Mouse (Mus musculus): ENCODE measurements at regions not wholly inside any gene's neighbourhood (a gene's known extent, or its start where the extent isn't known, plus 50 kb on each side); places are given as distances from the start of the nearest gene placed in this dataset.

DNA sequence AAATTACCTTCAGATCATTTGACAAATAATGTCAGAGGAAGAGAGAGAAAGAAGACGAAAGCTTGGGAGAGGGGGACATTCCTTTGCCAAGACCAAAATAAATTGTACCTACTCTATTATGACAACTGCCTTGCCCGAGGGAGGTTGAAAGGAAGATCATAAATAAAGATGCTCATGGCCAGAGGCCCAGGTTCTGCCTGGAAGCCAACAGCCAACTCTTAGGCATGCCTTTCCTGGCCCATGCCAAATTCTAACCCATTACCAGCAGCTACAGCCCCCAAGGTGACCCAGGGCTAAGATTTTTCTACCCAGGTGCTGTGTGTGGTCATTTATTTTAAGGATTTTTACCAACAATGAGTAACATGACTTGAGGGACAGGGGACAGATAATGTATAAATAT lies 54.9 kb downstream of the Cbln1 start:
- DNase-seq: no peak

GRCm38 (mm10) chr8:87415051-87415630 lies 57.3 kb downstream of the Cbln1 start:
- no peak for DNase-seq

DNA sequence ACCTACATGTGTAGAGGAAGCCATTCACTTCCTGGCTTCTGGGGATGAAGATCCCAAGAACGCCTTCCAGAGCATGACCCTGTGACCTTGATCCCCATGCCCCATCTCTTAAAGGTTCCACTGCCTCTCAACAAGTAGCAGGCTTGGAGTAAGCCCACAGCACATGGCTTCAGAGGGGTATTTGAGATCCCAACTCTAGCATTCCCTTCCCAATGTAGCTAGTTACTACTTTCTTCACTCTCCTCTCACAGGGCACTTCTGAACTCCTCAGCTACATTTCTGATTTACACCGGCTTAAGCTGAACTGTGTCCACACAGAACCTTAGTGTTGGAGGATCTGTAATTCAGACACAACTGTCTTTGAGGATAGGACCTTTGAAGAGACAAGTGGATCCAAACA lies 83.4 kb downstream of the Cbln1 start:
- DNase-seq: no peak

DNA sequence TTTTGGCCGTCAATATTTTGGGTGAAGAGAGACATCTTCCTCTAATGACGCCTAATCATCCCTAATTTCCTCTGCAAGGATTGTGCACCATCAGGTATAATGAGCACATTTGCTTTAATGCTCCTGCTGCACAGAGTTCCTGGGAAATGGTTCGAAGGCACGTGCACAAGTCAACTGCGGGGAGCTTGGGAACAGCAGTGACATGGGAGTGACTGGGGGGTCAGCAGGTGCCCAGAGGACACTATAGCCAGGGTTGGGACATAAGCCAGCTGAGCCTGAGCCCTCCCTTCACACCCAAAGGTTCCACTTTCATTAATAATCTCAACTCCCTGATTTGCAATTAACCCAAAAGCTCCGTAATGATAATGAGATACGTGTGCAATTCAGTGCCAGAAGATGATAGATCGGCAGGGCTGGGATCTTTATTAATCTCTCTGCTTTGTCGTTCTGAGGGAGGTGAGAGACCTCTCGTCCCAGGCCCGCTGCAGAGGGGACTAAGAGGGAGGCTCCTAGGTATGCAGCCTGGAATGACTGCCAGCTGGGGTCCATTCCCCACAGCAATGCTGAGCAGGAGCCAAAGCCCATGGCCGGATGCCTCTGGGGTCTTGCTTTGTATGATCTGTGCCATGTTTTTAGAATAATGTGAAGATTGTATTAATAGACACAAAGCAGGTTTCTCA lies 88.7 kb downstream of the Cbln1 start:
- no peak for DNase-seq

- DNase-seq: no peak
Observed at GRCm38 (mm10) chr8:87382311-87382710, 90.1 kb downstream of the Cbln1 start.

GRCm38 (mm10) chr8:87380791-87381190 lies 91.6 kb downstream of the Cbln1 start:
- DNase-seq: no peak

- DNase-seq: no peak
Observed at GRCm38 (mm10) chr8:87379296-87379695, 93.1 kb downstream of the Cbln1 start.

- no peak for DNase-seq
Observed at GRCm38 (mm10) chr8:87374044-87374443, 98.4 kb downstream of the Cbln1 start.

GRCm38 (mm10) chr8:87373535-87373934 lies 98.9 kb downstream of the Cbln1 start:
- DNase-seq: no peak

DNA sequence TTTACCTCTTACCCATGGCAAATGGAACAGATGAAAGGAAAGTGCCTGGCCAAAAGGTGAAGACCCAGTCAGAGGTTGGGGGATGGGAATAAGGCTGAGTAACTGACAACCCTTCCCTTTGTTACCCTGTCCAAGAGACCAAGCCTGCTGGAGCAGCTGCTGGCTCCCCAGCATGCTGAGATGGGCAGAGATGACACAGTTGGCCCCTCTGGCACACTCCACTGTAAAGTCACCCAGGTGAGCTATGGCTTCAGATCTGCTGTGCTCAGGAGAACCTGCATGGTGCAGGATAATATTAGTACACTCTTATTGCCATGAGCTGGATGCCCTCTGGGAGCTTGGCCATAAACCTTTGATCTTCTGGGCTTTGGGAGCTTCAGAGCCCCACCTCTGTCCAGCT lies 100.3 kb downstream of the Cbln1 start:
- no peak for DNase-seq

DNA sequence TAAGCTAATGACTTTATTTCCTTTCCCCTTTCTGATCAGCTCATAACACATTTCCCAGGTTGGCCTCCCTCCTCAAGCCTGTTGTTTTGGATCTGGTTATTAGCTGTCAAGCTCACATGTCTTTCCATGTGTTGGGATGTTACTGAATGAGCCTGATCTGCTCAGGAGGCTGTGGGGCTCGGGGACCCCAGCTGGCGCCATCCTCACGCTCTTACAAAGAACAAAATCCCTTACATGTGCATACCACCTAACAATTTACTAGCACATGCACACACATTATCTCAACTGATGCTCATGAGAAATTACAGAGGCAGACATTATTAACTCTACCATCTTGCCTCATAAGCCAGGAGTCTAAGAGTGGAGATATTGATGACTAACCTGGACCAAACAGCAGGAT lies 102.2 kb downstream of the Cbln1 start:
- no peak for DNase-seq

DNA sequence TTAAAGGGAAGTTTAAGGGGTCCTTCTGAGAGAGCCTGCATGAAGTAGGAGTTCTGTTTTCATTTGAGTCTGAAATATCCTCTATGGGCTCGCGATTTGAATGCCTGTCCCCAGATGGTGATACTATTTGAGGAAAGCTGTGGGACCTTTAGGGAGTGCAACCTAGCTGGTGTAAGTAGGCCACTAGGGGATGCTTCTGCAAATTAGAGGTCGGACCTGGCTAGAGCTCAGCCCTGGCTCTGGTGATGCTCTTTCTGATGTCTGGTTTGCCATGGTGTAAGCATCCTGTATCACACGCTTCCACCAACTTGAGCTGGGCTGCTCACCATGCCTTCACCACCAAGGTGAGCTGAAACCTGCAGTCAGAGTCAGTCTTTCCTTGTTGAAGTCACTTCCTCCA lies 121.9 kb downstream of the Cbln1 start:
- no peak for DNase-seq

- DNase-seq: no peak
Observed at GRCm38 (mm10) chr8:87349781-87350181, 122.6 kb downstream of the Cbln1 start.

- no peak for DNase-seq
Observed at GRCm38 (mm10) chr8:87329371-87329770, 143.0 kb downstream of the Cbln1 start.

DNA sequence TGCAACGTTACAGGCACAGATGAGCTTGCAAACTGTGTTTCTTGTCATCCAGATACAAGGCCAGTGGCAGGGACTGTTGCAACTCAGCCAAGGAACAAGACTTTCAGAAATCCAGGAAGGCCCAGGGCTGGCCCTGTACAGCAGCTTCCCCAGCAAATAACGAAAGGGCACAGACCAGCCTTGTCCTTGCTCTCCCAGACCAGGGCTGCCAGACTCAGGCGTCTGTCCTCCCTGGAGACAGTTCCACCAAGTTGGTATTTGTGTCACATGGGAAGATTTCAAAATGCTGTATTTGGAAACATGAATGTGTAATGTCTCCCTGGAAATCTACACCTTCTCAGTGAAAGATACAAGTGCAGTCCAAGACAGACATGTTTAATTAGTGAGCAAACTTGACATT lies 157.8 kb downstream of the Cbln1 start:
- no peak for DNase-seq

DNA sequence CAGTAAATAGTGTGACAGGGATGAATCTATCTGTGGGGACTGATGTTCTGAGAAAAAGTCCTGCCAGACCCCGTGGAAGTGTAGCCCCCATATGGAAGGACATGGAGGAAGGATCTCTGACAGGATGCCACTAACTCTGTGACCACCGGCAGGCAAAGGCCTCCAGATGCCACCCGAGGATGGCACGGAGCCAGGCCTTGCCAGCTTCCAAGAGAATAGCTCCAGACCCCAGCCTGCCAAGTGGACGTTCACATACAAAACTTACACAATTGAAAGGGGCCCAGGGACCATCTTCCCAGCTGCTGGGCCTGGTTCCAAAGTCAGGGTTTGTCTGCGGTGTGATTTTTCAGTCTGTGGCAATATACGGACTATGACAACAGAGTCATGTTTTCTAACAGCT lies 161.1 kb downstream of the Cbln1 start:
- DNase-seq: peak; percentile 4 to 31

- no peak for DNase-seq
Observed at GRCm38 (mm10) chr8:87308311-87308710, 164.1 kb downstream of the Cbln1 start.

- no peak for DNase-seq
Observed at GRCm38 (mm10) chr8:87305001-87305400, 167.4 kb downstream of the Cbln1 start.

DNA sequence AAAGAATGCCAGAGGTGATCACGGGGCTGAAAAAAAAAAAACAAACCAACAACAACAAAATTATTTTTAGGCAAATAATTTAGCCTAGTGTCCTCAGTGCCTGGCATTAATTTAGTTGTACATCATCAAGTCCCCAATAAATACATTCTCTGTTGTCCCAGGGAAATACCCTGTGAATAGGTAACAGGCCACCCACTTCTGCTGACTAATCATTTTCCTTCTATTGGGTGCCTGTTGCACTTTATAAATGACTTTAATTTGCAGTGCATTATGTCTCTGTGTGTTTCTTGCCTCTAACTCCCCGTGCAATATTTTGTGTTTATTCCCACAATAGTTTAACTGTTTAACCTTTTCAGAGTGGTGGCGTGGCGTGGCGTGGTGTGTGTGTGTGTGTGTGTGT lies 168.9 kb downstream of the Cbln1 start:
- DNase-seq: no peak

DNA sequence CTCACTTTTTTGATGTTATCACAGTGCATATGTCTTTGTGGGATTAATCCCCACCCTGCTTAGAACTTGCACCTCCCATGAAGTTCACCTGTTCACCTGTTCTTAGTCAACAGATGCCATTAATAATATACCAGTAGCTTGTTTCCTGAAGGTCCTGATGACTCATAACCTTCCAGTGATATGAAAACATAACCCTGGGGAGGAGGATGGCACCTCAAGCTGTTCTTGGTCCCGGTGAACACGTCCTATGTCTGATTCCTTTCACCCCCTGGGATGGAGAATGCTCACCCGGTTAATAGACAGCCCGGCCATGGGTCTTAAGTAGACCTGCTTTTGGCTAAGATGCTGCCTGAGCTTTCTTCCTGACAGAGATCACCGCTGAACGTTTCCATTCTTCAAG lies 174.6 kb downstream of the Cbln1 start:
- DNase-seq: no peak

DNA sequence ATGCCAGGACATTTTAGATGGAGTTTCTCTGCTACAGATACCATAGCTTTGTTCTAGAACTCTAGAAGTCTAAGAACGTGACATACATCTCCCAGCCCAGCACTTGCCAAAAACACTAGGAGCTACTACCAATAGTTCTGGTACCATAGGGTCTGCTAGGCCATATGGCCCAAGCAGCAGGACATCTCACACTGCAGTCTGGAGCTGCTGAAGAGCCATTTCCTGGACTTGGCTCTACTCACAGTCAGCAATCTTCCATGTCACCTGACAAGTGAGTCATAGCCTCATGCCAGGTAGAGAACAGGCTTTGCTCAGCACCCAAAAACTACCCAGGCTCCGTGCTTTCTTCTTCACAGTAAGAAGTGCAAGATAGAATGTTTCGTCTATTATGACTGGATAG lies 175.1 kb downstream of the Cbln1 start:
- DNase-seq: no peak

DNA sequence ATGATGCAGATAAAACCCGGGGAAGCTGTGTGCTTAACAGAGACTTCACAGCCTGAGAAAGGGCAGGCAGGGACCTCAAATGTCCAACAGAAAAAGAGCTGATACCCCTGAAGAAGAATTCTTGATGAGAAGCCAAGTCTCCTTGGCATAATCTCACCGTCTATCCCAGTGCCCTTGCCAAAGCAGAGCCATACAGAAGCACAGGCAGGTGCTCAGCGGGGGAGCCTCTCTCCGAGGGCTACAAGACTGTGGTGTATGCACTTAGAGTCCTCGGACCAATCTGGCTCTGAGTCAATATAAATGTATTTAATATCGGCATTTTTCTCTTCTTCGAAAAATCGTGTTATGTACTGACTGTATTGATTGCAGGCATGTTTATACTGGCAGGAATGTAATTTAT lies 186.3 kb downstream of the Cbln1 start:
- DNase-seq: no peak

DNA sequence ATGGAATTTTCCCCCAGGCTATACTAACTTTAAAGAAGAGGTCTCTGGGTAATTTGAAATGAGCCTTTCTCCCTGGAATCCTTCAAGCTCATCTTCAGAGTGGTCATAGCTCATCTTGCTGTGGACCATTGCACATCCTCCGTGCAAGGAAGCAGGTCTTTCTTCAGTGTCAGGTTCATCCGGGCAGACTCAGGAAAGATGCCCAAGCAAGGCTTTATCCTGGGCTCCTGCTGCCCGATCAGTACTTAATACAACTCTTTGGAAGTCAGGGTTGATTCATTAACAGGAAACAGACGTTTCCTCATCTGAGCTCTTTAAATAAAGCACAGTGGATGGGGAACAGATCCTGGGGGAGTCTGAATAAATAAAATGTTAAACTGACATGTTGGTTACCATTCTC lies 188.1 kb downstream of the Cbln1 start:
- DNase-seq: peak; percentile 5 to 30

- no peak for DNase-seq
Observed at GRCm38 (mm10) chr8:87282511-87282910, 189.9 kb downstream of the Cbln1 start.

- no peak for DNase-seq
Observed at GRCm38 (mm10) chr8:87273328-87273727, 199.1 kb downstream of the Cbln1 start.
